Mouse (Mus musculus) cortical plate, adult 2 months (tissue): ENCODE results near the gene Sdsl.

Source experiments
- CTCF ChIP-seq: fragments of 200-500 bp; IDR thresholded peaks from 2 replicates; pipeline ENCODE4 v1.5.1; 2011; ENCODE audit warnings: mild to moderate bottlenecking, control low read depth, low read length; ENCODE audit not compliant: insufficient read depth; ENCODE audit errors: extremely low read depth
- POLR2A ChIP-seq: fragments of 200-500 bp; IDR thresholded peaks from 2 replicates; pipeline ENCODE4 v1.6.1; 2011; ENCODE audit warnings: mild to moderate bottlenecking, low read length, control low read depth; ENCODE audit not compliant: insufficient read depth; ENCODE audit errors: extremely low read depth

DNA sequence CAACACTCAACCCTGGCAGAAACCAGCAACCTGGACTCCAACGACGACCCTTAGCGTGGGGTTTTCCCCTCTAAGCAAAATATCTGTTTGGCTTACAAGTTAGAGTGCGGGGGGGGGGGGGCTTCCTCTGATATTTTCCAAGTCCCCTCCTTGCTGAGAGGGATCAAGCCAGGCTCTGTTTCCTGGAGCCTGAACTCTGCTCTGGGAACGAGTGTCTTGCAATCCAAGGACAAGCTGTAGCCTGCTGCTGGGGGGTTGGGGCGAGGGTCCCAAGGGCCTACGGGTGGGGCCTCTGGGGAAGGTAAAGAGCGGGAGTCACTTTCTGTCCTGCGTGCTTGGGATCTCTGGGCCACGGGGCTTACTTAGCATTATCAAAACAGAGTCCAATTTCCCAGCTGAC, 46.0 kb downstream of the Sdsl start:
- no peak for TF ChIP-seq CTCF
- TF ChIP-seq POLR2A, result no peak
